Mouse (Mus musculus): ENCODE measurements at regions not wholly inside any gene's neighbourhood (a gene's known extent, or its start where the extent isn't known, plus 50 kb on each side); places are given as distances from the start of the nearest gene placed in this dataset.

GRCm38 (mm10) chr11:45535501-45536025 lies 316.3 kb upstream of the Clint1 start:
- DNase-seq (ENCODE audit: low spot score) = no peak

- DNase-seq (ENCODE audit: low spot score) = no peak
Observed at GRCm38 (mm10) chr11:45538011-45538410, 313.8 kb upstream of the Clint1 start.

GRCm38 (mm10) chr11:45539459-45539858 lies 312.4 kb upstream of the Clint1 start:
- peak; percentile 84 for DNase-seq (ENCODE audit: low spot score)

DNA sequence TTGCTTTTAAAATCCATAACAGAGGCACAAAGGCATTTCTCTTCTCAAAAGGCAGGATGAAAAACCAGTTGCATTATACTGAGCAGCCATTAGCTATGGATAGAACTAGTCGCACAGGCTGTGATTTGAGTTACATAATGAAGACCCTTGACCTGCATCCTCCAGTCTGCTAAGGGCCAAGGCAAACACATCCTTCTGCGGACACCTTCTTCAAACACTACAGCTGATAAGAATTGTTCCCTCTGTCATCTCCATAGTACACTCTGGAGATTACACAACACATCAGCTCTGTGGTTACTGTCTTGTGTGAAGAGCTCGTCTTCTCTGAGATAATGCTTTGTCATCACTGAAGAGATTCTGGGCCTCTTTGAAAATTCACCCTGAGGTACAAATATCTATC lies 307.3 kb upstream of the Clint1 start:
- DNase-seq (ENCODE audit: low spot score) = no peak

GRCm38 (mm10) chr11:45545896-45546626 lies 305.8 kb upstream of the Clint1 start:
- DNase-seq (ENCODE audit: low spot score) = peak; percentile 4

GRCm38 (mm10) chr11:45546861-45547260 lies 305.0 kb upstream of the Clint1 start:
- no peak for DNase-seq (ENCODE audit: low spot score)

DNA sequence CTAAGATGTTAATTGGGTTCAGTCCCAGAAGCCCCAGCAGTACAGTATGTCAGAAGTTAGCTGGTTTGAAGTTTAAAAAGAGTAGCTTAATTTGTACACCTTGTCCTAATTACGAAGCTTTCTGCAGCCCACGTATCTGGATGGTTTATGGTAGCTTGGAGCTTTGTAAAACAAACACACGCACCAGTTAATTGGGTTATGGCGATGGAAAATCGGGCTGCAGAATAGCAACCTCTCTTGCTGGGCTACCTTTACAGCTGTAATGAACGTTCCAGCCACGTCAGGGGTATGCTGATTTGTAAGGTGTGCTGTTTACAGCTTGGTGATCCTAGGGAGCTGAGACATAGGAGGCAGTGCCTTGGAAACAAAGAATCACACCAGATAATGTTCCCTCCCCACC lies 301.5 kb upstream of the Clint1 start:
- no peak for DNase-seq (ENCODE audit: low spot score)

DNA sequence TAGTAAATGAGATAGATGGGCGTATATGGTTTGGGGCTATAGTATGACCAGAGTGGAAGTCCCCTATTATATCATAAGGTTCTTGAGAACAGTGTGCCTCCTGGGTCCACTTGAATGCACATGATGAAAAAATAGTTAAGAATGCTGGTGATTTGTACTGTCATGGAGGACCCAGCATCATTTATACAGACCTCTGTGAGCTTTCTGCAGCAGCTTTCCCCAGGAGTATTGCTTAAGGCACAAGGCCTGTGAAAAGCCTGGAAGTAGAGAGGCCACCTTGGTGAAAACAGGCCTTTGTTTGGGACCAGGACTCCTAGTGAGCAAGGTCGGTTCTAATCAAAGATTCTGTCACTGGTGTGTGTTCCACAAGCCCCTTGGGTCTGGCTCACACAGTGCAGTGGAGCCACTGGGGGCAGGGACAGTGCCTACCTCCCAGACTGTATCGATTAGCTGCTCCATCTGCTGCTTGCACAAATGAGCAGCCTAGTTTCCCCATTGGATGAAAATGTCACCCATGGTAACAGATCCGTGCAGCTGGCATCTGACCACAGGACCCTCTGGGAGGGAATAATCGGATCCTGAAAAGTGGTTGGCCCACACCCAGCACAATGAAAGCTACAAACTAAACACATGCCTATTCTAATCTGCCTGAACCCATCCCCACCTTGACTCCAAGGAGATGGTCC lies 274.2 kb upstream of the Clint1 start:
- peak; percentile 6 for DNase-seq (ENCODE audit: low spot score)

DNA sequence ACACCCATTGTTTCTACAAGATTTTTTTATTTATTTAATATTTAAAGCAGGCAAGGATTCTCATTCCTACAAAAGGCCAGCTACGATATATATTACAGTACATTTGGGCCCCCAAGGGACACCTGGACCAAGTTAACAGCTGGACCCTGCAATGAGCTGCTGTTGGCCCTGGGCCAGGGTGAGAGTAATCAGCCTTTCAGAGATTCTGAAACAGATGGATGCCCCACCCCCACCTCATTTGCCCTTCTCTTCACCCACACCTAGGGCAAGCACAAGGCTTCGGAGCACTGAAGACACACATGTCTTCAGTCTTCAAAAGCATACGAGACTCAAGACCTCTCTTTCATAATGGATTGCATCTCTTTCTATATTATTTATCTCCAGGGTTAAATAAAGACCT lies 259.5 kb upstream of the Clint1 start:
- no peak for DNase-seq (ENCODE audit: low spot score)

DNA sequence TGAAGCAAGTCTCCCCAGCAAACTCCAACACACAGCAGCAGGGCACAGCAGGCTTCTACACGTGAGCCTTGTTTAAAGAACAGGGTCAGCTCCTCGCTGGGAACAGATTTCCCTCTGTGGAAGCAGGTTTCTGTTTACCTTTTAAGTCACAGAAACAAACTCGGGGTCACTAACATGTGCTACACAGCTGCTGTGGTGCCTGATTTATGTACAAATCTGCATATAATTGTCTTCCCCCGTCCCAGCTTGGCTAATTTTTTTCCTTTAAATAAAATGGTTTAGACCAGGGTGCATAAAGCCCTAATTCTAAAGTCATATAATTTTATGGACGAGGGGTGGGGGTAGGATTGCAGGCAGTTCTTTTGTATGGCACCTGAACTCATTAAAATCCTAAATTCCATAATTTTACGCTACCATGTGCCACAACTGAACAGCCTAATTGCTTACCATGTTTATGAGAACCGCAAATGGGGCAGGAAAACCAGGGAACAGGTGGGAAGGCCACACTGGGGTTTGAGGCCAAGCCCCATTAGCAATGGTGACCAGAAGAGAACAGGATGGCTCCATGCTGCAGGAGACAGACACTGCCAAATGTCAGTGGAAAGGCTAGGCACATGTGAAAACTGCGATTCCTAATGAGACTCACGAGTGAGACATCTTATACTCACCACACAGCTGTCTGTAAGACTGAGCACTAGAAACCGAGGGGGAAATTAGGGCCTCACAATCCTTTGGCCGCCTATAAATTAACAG lies 258.8 kb upstream of the Clint1 start:
- DNase-seq (ENCODE audit: low spot score) = no peak

DNA sequence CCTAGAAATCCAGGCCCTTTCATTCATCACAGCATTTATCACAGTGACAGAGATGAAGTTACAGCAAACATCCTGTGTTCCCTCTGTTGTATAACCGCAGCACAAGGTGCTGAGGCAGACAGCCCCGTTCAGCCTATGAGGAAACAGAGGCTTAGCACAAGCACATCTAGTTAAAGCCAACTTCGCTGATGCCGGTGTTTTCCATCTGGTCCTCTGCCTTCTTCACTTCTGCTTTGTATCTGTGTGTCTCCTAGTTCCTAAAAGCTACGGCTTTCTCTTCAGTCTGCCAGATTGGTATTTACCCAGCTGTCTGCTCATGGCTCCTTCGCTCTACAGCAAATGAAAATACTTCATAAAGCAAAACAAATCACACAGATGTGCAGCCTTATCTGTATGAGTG lies 256.5 kb upstream of the Clint1 start:
- peak; percentile 26 for DNase-seq (ENCODE audit: low spot score)

GRCm38 (mm10) chr11:45621824-45622223 lies 230.0 kb upstream of the Clint1 start:
- DNase-seq (ENCODE audit: low spot score) = no peak

DNA sequence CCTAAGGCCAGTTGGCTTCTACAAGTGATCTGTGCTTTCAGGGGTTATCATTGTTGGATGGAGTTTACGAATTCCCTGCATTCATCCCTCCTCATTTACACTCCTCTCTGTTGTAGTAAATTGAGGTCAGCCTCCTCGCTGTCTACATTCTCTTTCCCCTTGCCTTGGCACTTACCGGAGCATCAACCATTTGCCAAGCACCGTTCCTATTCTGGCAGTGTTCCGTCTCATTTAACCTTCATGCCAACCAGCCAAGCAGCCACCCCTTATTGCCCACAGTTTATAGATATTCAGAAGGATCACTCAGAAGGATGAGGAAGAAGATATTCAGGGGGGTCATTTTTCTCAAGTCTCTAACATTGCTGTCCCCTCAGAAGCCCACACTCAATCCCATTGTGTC lies 229.2 kb upstream of the Clint1 start:
- DNase-seq (ENCODE audit: low spot score) = no peak

GRCm38 (mm10) chr11:45624233-45624632 lies 227.6 kb upstream of the Clint1 start:
- DNase-seq (ENCODE audit: low spot score) = no peak

- DNase-seq (ENCODE audit: low spot score) = no peak
Observed at GRCm38 (mm10) chr11:45629250-45629649, 222.6 kb upstream of the Clint1 start.

GRCm38 (mm10) chr11:45634535-45635235 lies 217.2 kb upstream of the Clint1 start:
- DNase-seq (ENCODE audit: low spot score) = no peak

- DNase-seq (ENCODE audit: low spot score) = no peak
Observed at GRCm38 (mm10) chr11:45635896-45636295, 216.0 kb upstream of the Clint1 start.

GRCm38 (mm10) chr11:45639236-45639635 lies 212.6 kb upstream of the Clint1 start:
- no peak for DNase-seq (ENCODE audit: low spot score)

- DNase-seq (ENCODE audit: low spot score) = no peak
Observed at GRCm38 (mm10) chr11:45642142-45642756, 209.6 kb upstream of the Clint1 start.

- no peak for DNase-seq (ENCODE audit: low spot score)
Observed at GRCm38 (mm10) chr11:45643629-45644325, 208.1 kb upstream of the Clint1 start.

DNA sequence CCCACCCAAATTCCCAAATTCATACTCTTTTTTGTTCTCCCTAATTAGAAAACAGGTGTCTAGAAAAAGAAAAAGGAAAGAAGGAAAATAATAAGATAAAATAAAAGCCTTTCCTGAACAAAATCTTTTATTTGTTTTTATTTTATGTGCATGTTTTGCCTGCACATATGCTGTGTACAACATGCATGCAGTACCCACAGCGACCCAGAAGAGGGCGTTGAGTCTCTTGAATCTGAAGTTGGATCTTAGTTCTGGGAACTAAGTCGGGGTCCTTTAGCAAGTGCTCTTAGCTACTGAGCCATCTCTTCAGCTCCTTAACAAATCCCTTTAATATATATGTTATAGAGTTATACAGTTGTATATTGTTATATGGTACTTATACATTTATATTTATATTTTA lies 206.0 kb upstream of the Clint1 start:
- DNase-seq (ENCODE audit: low spot score) = no peak

Measured in layer of hippocampus, adult 11-12 months (tissue).